Mouse (Mus musculus) embryonic facial prominence, embryonic 14.5 days (tissue): ENCODE measurements around the gene Gm826. TPM values are rescaled to one million over a fixed set of nuclear protein-coding genes. Genes with fewer than 3 reads are reported as not detected.

ENCODE experiments used
- ATAC-seq: fragments of 200-750 bp; cut with Nextera tagmentation; 2 replicates; pipeline ENCODE4 v1.8.0; 2017; ENCODE audit warnings: low read depth, moderate number of reproducible peaks, moderate TSS enrichment
- DNase-seq: peaks from one replicate; pipeline ENCODE4 v3.0.0-alpha.2; 2015; ENCODE audit warnings: low spot score
- H3K27ac ChIP-seq: fragments of 300-500 bp; sonication (generic); replicated peaks from 2 replicates; pipeline ENCODE4 v1.5.1; 2014; ENCODE audit warnings: low read depth, mild to moderate bottlenecking, low read length, moderate library complexity
- H3K27me3 ChIP-seq: fragments of 300-500 bp; sonication (generic); replicated peaks from 2 replicates; pipeline ENCODE4 v1.6.1; 2014; ENCODE audit warnings: low read length; ENCODE audit not compliant: control insufficient read depth, insufficient read depth
- H3K36me3 ChIP-seq: fragments of 300-500 bp; sonication (generic); 2 replicates; pipeline ENCODE4 v1.6.1; 2014; ENCODE audit warnings: low read length, mixed read lengths; ENCODE audit not compliant: control insufficient read depth, insufficient read depth
- H3K4me1 ChIP-seq: fragments of 300-500 bp; sonication (generic); 2 replicates; pipeline ENCODE4 v1.6.1; 2014; ENCODE audit warnings: antibody characterized with exemption, low read length; ENCODE audit not compliant: control insufficient read depth, insufficient read depth
- H3K4me2 ChIP-seq: fragments of 300-500 bp; sonication (generic); 2 replicates; pipeline ENCODE4 v1.6.1; 2014; ENCODE audit warnings: low read depth, mild to moderate bottlenecking, low read length, moderate library complexity, mixed read lengths
- H3K4me3 ChIP-seq: fragments of 300-500 bp; sonication (generic); 2 replicates; pipeline ENCODE4 v1.5.1; 2014; ENCODE audit warnings: low read depth, mild to moderate bottlenecking, low read length
- H3K9ac ChIP-seq: fragments of 300-500 bp; sonication (generic); 2 replicates; pipeline ENCODE4 v1.6.1; 2014; ENCODE audit warnings: low read depth, mild to moderate bottlenecking, low read length, moderate library complexity, mixed read lengths
- H3K9me3 ChIP-seq: fragments of 300-500 bp; sonication (generic); 2 replicates; pipeline ENCODE4 v1.6.1; 2016; ENCODE audit warnings: low read length; ENCODE audit not compliant: control insufficient read depth
- WGBS: fragments of 180-500 bp; shearing (Covaris S2); extraction: QIAGEN DNeasy Blood & Tissue Kit; methylation state at CpG from one replicate; pipeline ENCODE4 v1.1.7; 2014; 5-methylcytosine and 5-hydroxymethylcytosine counted together
- polyA plus RNA-seq: library from polyadenylated mRNA; unstranded; fragments of >200 nt; fragmentation: Nextera tagmentation; extraction: Ambion mirVana; gene quantifications from 2 replicates; pipeline ENCODE4 v1.2.1, GENCODE M21; 2014

The Gm826 gene
- polyA plus RNA-seq, 1 experiment from 2014 or later: 0.22 TPM

- no peak for DNase-seq
- peak overlapping the region; percentile 88 for H3K27ac ChIP-seq
- peaks cover 4% of the 10 kb centered on the region; the same call in 1 of the 2 replicates for H3K4me1 ChIP-seq
- peaks cover 75% of the 10 kb centered on the region for H3K27me3 ChIP-seq
- H3K4me3 ChIP-seq: peak overlapping the region; percentile 65
- peak overlapping the region; percentile 99 for H3K4me2 ChIP-seq
- ATAC-seq: no peak; the same call in 1 of the 2 replicates
- peaks cover 6% of the 10 kb centered on the region; the same call in 1 of the 2 replicates for H3K36me3 ChIP-seq
- H3K9me3 ChIP-seq: no peaks in the 10 kb centered on the region
- under 1% methylated on average over 53 of the region's 95 CpGs for WGBS
- H3K9ac ChIP-seq: peak overlapping the region; percentile 81
Observed at GRCm38 (mm10) chr2:160366111-160366979, 32.4 kb upstream of the Gm826 start.

GRCm38 (mm10) chr2:160365107-160365911 is 31.3 kb upstream of the Gm826 start:
- ATAC-seq: no peak
- under 1% methylated on average over 48 of the region's 50 CpGs for WGBS
- peaks cover 4% of the 10 kb centered on the region for H3K4me1 ChIP-seq
- H3K4me3 ChIP-seq: peak overlapping the region; percentile 65
- peaks cover 6% of the 10 kb centered on the region; the same call in 1 of the 2 replicates for H3K36me3 ChIP-seq
- no peak overlapping the region for H3K27ac ChIP-seq
- peaks cover 75% of the 10 kb centered on the region for H3K27me3 ChIP-seq
- H3K9ac ChIP-seq: peak overlapping the region; percentile 81
- no peaks in the 10 kb centered on the region for H3K9me3 ChIP-seq
- DNase-seq: no peak
- H3K4me2 ChIP-seq: peak overlapping the region; percentile 99

DNA sequence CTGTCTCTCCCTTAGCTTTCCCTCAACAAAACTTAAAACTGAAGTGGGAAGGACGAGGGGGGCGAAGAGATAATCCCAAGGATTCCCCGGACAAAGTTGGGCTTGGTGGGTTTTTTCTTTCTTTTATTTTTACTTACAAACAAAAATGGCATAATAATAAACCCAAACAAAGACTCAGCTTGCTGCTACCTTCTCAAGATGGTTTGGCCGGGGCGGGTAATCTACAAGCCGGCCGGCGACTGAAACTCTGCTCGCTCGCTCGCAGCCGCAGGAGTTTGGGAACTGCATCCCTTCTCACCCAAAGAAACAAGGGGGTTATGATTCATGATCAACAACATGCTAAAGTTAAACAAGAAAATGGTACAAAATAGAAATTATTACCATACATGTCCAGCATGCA is 30.7 kb upstream of the Gm826 start:
- H3K4me1 ChIP-seq: peaks cover 4% of the 10 kb centered on the region
- ATAC-seq: no peak

DNA sequence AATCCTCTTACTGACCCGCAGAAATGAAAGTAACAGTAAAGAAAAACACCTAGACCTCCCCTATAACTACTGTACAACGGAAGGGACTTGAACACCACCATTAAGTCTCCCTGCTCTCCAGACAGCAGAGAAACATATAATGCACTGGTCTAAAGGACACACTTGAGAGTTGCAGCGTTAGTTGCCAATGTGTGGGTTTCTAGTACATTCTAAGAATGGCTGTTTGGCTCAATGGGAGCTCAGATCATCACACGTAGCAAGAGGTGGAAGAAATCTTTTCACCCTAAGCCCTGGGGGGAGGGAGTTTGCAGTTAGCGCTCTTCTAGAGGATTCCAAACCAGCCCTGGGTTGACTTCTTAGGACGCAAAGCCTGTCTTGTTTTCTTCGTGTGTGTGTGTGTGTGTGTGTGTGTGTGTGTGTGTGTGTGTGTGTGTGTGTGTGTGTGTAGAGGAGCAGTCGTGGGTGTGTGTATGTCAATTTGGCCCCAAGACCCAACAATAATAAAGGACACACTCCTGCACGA is 30.2 kb upstream of the Gm826 start:
- 8% methylated on average over 8 of the region's 9 CpGs for WGBS
- no peak for ATAC-seq
- peak overlapping the region; percentile 99 for H3K4me2 ChIP-seq
- no peak overlapping the region for H3K27ac ChIP-seq
- H3K4me1 ChIP-seq: peaks cover 4% of the 10 kb centered on the region
- peaks cover 74% of the 10 kb centered on the region for H3K27me3 ChIP-seq
- H3K36me3 ChIP-seq: peaks cover 6% of the 10 kb centered on the region; the same call in 1 of the 2 replicates
- no peaks in the 10 kb centered on the region for H3K9me3 ChIP-seq
- peak overlapping the region; percentile 65 for H3K4me3 ChIP-seq
- DNase-seq: no peak
- H3K9ac ChIP-seq: peak overlapping the region; percentile 81; the same call in 1 of the 2 replicates

More for the DNA sequence above, 30.7 kb upstream of the Gm826 start:
- H3K36me3 ChIP-seq: peaks cover 6% of the 10 kb centered on the region; the same call in 1 of the 2 replicates
- H3K27ac ChIP-seq: no peak overlapping the region
- peaks cover 75% of the 10 kb centered on the region for H3K27me3 ChIP-seq
- WGBS: 2% methylated on average over 12 of the region's 12 CpGs
- peak overlapping the region; percentile 99 for H3K4me2 ChIP-seq
- peak overlapping the region; percentile 81 for H3K9ac ChIP-seq
- DNase-seq: no peak
- H3K4me3 ChIP-seq: peak overlapping the region; percentile 65
- H3K9me3 ChIP-seq: no peaks in the 10 kb centered on the region

DNA sequence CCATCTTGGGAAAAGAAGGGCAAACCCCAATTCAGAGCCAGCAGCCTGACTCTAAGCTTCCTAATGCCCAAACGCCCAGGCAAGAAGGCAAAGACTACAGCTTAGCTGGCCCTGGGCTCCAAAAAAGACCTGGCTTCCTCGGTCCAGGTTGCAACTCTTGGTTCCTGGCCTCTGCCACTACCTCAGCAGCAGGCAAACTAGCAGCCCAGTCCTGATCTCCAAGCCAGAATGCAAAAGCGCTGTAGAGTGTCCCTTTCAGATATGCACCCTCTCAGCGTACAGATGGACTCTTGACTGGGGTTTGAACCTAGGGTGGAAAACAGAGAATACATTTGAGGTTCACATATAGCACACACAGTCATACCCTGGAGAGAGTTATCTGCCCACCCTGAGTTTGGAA is 29.2 kb upstream of the Gm826 start:
- Histone ChIP-seq H3K27ac (no peak overlapping the region), H3K4me2 (peak overlapping the region; percentile 99; the same call in 1 of the 2 replicates), H3K9ac (no peak overlapping the region), H3K4me3 (peak overlapping the region; percentile 65; the same call in 1 of the 2 replicates), H3K4me1 (no peaks in the 10 kb centered on the region; the same call in 1 of the 2 replicates), H3K27me3 (peaks cover 74% of the 10 kb centered on the region), H3K9me3 (no peaks in the 10 kb centered on the region), H3K36me3 (peaks cover 6% of the 10 kb centered on the region; the same call in 1 of the 2 replicates)
- DNase-seq (no peak), ATAC-seq (no peak)
- 42% methylated on average over 4 of the region's 4 CpGs for WGBS

DNA sequence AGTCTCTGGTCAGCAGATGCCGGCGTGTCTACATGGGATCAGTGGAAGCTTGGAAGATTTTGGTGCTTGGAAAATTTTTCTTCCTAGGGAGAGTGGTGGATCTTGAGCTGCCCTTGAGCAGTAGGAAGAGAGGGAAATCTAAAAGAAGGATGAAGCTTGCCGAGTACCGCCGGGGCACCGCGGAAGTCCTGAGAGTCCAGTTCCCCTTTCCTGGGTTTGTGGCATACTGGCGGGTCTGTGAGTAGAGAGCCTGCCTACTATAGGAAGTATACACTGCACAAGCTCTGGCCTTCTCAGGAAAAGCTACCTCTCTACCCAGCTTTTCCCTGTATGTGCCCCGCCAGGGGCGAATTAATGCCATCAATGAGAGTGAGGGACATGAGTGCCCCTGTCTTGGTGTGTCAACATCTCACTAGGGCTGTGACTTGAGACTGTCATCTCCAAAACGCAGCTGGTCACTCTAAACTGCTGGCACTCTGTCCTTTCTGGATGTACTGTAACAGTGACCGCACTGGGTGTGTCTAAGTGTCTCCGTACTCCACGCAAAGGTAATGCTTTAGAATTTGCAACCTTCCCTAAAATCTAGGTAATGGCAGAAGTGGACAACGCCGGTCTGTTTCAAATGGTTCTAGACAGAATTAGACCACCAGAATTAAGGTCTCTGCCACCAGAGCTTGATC is 27.6 kb upstream of the Gm826 start:
- Histone ChIP-seq H3K9me3 (no peaks in the 10 kb centered on the region), H3K4me3 (no peak overlapping the region), H3K4me1 (no peaks in the 10 kb centered on the region; the same call in 1 of the 2 replicates), H3K27me3 (peaks cover 81% of the 10 kb centered on the region), H3K9ac (no peak overlapping the region), H3K4me2 (peak overlapping the region; percentile 18; the same call in 1 of the 2 replicates), H3K27ac (no peak overlapping the region), H3K36me3 (peaks cover 6% of the 10 kb centered on the region; the same call in 1 of the 2 replicates)
- ATAC-seq (no peak), DNase-seq (no peak)
- WGBS: 29% methylated on average over 16 of the region's 16 CpGs

GRCm38 (mm10) chr2:160360234-160360874 is 26.4 kb upstream of the Gm826 start:
- no peak overlapping the region for H3K27ac ChIP-seq
- no peak overlapping the region for H3K4me3 ChIP-seq
- H3K9ac ChIP-seq: no peak overlapping the region
- ATAC-seq: no peak
- 10% methylated on average over 8 of the region's 8 CpGs for WGBS
- no peaks in the 10 kb centered on the region; the same call in 1 of the 2 replicates for H3K4me1 ChIP-seq
- peaks cover 72% of the 10 kb centered on the region for H3K27me3 ChIP-seq
- no peak for DNase-seq
- peaks cover 6% of the 10 kb centered on the region; the same call in 1 of the 2 replicates for H3K36me3 ChIP-seq
- H3K9me3 ChIP-seq: no peaks in the 10 kb centered on the region
- H3K4me2 ChIP-seq: no peak overlapping the region
